Mouse (Mus musculus): ENCODE measurements around the gene Comp.
A peak's percentile ranks its signal among the peaks of the same experiment; 100 is the strongest.

Gene Comp

DNA sequence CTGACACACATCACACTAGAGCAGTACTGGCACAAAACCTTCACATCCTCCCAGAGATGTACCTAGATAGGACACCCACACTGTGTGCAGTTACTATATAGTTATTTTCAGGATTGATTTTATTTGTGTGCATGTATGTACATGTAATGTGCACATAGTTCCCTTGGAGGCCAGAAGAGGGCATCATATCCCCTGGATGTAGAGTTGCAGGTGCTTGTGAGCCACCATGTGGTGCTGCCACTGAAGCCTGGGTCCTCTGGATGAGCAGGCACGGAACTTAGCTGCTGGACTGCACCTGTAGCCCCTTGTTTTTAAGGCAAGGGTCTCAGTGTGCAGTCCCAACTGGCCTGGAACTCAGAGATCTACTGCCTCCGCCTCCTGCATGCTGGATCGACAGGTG is 30.9 kb downstream of the Comp start:
- DNase-seq = no peak

DNA sequence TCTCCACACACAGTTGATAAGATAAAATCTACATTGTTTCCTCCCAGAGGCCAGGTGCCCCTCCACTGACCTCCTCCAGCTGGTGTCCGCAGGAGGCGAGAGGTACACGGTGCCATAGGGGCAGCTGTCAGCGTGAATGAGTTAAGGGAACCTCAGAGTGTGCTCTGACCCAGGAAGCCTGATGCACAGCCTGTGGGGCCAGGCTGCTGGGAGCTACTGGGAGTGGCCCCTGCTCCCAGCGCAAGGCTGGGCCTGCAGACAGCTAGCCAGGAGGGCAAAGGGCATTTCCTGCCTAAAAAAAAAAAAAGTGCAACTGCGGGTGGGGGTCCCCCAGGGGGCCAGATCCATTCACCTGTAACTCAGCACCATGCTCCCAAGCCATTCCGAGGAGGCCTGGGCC is 31.8 kb downstream of the Comp start:
- DNase-seq = no peak

DNA sequence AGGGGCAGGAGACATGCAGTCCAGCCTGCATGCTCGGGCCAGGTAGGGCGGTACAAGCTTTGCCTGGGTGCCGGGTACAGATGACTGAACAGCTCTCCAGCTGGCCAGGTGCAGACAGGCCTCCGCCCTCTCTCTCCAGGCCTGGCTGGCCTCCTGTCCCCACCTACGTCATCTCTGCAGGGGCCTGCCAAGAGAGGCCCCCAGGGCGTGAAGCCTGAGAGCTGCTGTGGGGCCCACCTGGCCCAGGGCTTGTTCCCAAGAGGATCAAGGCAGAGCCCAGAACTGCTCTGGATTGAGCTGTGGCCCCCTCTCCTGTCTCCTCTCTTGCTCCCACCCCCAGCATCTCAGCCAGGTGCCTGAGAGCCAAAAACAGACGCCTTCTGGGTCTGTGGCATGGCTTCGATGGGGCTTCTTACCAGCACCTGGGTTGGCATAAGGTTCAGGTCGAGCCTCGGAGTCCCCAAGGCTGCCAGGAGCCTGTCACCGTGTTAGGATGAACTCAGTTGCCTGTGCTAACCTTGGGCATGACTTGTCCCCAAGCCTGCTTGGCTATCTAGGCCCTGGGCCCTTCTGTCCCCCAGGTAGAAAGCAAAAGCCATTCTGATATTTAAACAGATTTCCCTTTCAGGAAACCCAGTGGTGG is 33.2 kb downstream of the Comp start:
- DNase-seq = peak; percentile 74

DNA sequence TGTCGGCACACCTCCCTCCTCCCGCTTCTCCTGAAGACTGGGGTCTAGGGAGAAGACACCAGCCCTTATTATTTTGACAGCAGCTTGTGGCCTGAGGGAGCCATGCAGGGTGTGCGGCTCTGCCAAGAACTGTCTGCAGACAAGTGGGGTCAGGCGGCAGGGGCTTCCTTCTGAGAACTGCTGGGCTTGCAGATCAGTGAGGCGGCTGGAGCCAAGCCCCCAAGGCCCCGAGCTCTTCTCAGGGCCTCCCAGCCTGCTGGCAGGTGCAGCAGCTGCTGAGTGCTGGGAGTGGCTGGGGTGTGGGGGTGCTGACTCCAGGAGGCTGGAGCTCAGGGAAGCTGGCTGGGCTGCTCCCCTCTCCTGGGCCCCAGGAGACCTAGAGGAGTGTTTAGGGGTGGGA is 34.9 kb downstream of the Comp start:
- DNase-seq = peak; percentile 64

DNA sequence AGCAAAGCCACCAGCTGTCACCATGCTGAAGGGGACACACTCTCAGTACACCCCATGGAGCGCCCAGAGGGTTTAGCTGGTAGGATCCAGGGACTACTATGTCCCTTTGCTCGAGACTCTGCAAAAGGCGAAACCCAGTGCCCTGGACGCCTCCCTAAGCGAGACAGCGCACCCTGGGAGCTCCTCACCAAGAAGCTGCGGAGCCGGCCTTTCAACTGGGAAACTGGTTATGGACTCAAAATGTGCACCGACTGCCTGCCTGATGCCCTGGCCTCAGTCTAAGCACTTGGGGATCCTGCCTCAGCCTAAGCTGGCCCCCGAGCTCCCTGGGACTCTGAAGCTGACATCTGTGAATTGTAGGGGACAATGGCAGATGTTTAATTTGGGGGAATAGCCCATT is 35.7 kb downstream of the Comp start:
- DNase-seq = no peak

DNA sequence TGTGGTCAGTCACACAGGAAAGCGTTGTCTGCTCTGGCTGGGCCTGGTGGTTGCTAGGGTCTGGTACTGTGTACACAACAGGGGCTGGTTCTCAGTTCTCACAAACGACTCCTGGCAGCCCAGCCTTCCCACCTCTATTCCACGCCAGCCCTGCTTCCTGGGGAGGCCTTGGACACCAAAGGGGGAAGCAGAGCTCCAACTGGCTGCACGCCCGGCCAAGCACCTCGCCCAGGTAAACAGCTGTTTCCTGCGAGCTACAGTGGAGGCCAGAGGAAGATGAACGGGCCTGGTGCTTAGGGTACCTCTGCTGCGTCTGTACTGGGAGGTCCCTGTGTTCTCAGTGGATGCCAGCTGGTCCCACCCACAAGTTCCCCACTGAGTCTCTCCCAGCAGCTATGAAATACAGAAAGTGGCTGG is 36.1 kb downstream of the Comp start:
- peak; percentile 73 for DNase-seq

DNA sequence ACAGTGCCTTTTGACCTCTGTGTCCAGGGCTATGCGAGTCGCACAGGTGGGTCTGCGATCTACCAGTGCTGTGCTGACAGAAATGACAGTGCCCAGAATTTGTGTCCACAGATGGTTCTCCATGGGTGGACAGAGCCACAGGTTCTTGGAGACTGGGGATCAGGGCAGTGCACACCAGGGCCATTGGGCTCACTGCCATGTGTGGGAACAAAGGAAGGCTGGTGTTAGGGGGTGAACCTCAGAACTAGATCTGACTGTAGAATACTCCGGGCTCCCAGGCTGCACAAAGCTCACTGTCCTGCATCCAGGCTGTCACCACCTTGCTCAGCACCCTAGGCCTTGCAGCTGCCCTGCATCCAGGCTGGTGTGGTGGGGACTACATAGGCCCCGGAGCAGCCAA is 36.9 kb downstream of the Comp start:
- DNase-seq = peak; percentile 77

DNA sequence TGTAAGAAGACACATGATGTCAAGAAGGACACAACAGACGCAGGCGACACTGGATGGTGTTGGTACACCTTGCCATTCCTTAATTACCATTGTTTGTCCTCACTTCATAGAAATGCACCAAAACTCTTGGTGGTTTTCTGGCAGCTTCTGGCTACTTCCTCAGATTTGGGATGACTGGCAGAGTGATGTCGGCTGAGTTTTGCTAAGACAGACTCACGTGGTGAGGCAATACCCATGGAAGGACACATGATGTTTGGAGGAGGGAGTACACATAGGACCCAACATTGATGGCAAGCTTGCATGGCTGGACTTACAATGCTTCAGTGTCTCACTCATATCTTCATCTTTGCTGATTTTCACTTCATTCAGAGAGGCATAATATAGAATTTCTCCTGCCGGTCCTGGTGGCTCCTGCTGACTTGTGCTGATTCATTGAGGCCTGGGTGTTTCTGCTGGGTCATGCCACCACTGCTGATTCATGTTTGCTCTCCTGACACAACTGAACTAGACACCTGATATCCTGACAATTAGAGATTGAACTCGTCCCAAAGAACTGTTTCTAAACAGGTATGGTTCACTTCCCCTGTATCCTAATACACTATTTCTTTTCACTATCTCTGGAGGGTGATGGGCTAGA is 41.1 kb downstream of the Comp start:
- DNase-seq = no peak

DNA sequence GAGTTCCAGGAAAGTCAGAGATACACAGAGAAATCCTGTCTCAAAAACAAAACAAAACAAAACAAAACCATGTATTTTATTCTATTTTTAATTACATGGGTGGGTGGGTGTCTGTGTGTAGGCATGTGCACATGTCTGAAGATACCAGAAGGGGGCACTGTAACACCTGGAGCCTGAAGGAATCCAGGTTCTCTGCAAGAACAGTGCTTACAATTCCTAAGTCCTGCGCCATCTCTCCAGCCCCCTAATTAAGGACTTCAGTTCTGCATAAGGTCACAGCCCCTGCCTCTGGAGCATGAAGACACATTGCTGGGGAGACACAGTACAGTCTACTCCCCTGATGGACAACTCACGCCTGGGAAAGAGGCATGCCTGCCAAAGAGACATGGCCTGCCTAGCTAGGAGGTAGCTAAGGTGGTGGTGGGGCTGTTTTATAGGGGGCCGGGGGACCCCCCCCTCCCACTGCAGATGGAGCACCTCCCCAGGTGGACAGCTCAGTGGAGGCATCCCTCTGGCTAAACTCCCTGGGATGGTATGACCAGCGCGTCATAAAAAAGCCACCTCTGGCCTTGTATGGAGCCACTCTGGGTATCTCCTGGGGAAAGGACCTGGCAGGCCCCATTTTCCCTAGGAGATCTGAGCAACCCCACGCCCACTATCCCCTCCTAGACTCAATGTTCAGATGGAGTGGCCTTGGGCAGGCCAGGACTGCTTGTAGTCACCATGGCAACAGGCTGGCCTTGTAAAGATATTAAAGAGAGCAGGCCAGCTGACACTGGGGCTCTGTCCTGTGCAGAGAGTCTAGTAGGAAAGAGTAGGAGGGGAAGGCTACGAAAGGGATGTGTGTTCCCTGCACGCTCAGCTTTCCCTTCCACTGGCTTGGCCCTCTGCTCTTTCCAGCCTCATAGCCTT is 42.4 kb downstream of the Comp start:
- DNase-seq = peak; percentile 53

DNA sequence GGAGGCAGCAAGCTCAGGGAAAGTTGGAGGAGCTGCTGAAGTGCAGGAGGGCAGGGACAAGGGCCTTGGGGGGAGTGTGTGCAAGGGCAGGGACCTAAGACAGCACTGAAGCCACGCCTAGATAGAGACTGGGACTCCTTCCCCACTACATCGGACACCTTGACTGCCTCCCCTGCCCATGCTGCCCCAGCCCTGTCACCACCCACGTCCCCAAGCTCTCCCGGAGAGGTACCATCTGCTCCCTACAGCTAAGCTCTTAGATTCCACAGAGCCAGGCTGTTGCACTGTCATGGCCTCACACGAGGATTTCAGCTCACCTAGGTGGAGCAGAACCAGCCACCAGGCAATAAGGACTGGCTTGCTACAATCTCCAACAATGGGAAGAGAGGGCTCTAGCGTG is 43.6 kb downstream of the Comp start:
- DNase-seq = peak; percentile 83

DNA sequence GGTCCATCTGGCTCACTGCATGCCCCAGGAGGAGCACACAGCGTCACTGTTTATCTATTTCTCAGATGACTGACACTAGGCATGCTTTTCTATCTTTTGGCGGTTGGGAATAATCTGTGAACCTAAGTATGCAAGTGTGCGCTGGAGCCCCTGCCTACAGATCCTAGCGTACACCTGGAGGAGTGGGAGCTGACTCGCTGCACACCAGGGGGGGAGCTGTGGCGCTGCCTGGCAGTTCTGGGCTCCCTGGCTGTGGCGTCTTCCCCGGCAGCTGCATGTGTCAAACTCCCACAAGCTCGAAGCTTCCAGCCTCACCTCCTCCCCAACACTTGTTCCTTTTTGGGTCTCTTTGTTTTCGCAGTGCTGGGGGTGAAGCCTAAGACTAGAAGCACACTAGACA is 44.6 kb downstream of the Comp start:
- DNase-seq = peak; percentile 58

DNA sequence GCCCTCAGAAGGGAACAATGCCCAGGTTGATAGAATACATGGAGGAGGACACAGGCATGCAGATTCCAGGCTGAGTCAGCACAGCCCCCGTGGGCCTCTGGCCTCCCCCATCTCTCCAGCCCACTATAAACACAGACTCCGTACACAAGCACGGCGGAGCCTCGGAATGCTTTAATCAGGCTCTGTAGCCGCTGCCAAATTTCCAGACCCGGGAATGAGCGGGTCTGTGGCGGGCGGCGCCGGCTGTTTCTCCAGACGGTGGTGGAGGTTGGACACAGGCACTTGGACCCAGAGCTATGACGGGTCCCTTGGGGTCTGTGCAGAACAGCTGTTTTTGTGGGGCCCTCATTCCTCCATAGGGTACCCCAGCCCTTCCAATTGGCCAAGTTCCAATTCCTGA is 45.6 kb downstream of the Comp start:
- peak; percentile 72 for DNase-seq

DNA sequence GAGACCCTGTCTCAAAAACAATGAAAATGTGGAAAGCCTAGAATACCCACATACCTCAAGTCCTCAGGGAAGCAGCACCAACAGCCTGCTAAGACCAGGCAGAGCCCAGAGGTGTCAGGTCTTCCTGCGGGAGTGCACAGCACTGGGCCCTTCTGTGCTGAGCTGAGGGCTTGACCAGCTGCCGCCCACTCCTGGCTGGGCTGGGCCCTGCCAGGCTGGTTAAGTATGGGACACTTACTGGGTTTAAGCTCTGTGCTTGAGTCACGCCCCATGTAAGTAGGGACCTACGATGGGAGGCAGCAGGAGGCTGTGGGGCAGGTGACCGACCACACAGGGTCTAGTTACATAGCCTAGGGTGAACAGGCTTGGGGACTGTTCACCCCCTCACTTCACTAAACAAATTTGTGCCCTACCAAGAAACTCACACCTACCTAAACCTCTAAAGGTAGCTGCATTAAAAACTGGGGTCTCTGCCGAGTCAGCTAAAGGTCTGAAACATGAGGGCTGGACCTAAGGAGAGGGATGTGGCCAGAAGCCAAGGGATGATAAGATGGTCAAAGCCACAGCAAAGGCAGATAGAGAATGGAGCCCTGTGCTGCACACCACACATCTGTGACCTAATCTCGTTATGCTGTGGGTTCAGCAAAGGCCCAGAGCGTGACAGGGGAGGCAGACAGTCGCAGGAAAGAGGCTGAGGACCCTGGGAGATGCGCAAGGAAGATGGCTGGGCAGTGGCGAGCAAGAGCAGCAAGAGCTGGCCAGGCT is 46.7 kb downstream of the Comp start:
- no peak for DNase-seq

DNA sequence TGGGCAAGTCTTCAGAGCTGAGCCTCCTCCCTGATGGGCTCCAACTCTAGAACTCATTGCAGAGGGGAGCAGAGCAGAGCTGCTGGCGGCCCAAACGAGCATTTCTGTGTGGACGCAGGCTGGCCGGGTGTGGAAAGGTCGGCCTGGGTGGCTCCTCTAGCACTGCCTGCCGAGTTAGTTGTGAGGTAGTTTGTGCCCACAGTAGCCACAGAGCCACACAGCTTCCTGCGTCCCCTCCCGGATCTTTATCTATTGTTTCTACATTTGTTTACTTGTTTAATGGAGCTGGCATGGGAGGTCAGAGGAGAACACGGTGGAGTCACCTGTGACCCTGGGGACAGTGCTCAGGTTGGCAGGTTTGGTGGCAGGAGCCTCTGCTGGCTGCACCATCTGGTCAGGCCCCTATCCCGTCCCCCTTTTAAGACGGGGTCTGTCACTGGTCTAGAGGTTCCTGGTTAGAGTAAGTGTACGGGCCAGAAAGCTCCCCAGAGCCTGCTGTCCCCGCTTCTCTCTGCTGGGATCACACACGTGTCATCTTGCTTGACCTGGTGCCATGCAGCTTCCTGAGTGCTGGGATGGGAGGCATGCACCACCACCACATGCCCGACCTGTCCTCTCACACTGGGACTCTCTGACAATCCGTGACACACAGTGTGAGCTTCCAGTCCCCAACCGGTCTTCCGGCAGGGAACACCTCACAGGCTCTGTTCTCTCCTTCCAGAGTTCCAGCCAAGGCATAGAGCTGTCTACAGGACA is 48.2 kb downstream of the Comp start:
- peak; percentile 52 for DNase-seq

DNA sequence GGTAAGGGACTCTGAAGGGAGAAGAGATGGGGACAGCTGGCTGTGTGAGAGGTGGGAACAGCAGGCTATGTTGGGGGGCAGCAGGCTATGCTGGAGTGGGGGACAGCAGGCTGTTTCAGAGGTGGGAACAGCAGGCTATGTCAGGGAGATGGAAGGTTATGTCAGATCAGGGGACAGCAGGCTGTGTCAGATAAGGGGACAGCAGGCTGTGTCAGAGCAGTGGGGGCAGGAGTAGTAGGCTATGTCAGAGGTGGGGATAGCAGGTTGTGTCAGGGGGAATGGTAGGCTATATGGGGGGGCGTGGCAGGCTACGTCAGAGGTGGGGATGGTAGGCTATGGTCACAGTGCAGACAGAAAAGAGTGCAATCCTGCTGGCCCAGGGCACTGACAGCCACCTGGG is 49.4 kb downstream of the Comp start:
- DNase-seq = no peak

DNA sequence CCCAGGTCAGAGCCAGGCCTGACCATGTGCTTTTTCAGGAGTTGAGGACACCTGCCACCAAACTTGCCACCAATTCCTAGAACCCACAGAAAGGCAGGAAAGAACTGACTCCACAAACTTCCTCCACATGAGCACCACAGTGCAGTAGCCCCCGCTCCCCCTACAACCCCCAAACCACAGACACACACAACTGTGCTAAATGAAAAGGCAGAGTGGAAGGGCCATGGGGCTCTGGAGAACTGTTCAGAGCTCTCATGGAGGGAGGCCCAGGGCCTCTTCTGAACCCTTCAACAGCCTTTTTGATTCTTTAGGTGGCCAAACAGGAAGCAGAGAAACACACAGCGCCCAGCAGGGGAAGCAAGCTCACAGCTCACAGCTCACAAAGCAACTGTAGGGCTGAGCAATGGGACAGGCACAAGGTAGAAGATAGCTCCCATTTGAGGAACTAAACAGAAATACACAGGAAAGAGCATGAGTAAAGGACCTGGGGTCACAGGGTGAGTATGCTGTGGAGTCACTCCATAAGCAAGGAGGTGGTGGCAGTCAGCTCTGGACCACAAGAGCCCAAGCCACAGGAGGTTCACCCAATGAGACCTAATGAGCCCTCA is 53.0 kb downstream of the Comp start:
- DNase-seq = no peak

DNA sequence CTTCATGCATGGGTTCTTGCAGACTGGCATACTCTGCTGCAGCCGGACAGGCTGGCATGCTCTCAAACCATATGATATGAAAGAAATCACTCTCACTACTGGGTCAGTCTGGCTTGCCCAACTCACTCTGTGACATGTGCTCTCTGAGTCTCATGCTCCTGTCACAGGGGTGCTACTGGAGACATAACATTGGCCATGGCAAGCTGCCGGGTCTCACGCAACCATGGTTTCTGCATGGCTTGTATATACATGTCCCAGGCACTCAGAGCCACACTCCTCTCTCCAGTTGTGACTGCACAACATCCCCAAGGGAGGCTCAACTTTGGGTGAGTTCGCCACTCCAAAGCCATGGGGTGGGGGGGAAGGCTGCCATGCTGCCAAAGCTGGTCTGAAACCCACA is 57.9 kb downstream of the Comp start:
- DNase-seq = no peak

Measured in cerebellum, adult 11-12 months (tissue).